Mouse (Mus musculus) lung, postnatal 0 days (tissue): Measurements from ENCODE around the gene Mrpl53.

Experiments
- CTCF ChIP-seq: IDR thresholded peaks from 2 replicates; pipeline ENCODE4 v1.5.1; 2016; ENCODE audit warnings: antibody characterized with exemption, mild to moderate bottlenecking
- EP300 ChIP-seq: IDR thresholded peaks from 2 replicates; pipeline ENCODE4 v1.6.1; 2016; ENCODE audit warnings: antibody characterized with exemption, mild to moderate bottlenecking, control low read depth

DNA sequence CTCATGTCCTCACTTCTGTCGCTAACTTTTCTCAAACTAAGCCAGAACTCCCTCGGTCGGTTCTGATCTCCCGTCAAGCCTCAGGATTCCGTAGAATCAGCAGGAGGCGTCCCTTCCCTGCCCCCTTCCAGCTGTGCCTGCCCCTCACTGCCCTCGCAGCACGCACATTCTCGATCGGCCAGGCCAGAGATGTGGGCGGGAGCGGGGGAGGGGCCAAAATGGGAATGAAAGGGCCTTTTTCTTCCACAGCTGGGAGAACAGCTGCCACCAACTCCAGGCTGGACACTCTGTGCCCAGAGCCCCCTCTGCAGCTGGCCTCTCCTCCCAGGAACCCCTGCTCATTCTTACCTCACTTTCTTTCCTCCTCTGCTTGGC, 28.7 kb downstream of the Mrpl53 start:
- TF ChIP-seq CTCF (peak; percentile 33), EP300 (no peak)
